Mouse (Mus musculus) kidney, postnatal 10 days (tissue): ENCODE measurements around the gene Gm10229.
"Not testable (repeated sequence)": the region's sequence is repeated elsewhere in the genome, so short reads cannot be mapped to it uniquely, and the experiment has no call there.

Experiments used
- DNase-seq: peaks from one replicate; pipeline ENCODE4 v3.0.0; 2021; ENCODE audit warnings: mixed read lengths

Gm10229 gene

DNA sequence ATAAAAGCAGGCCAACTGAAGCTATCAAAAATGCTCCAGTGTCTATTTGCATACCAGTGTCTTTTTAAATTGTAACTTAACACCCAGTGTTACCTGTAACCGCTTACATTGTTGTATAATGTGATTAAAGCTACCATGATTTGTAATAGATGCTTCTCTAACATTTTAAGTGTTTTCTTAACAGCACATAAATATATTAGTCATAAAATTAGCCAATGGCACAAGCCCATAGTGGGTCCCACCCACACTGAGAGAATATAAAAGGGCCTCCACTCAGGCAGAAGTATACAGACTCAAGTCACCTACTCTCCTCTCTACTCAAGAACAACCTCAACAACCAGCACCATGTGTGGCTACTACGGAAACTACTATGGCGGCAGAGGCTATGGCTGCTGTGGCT lies at the start of gene Gm10229:
Gm10229 (plus strand) TSS at position 301 of the 400 bp plus-strand sequence.
- DNase-seq: not testable (repeated sequence)

DNA sequence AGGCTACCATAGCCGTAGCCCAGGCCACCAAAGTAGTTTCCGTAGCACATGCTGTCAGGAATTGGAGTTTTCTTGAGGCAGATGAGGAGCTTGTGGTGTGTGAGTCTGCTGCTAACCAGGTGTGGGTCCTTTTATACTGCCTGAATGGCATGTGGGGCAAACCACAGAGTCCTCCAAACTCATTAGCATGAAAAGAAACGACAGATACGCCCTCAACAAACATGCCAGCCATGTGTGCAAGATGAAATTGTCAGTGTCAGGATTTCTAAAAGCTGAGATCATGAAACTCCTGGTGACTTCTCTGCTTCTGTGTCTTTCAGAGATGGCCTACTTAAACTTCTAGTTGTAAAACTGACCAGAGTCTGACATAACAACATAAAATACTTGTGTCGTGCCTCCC lies 4.4 kb upstream of the Gm10229 start, which contains the start of gene Krtap22-2:
Krtap22-2 (minus strand) TSS at position 101 of the 400 bp plus-strand sequence.
- no peak for DNase-seq

GRCm38 (mm10) chr16:89013973-89014372 lies 1.1 kb upstream of the Gm10229 start:
- DNase-seq: no peak

DNA sequence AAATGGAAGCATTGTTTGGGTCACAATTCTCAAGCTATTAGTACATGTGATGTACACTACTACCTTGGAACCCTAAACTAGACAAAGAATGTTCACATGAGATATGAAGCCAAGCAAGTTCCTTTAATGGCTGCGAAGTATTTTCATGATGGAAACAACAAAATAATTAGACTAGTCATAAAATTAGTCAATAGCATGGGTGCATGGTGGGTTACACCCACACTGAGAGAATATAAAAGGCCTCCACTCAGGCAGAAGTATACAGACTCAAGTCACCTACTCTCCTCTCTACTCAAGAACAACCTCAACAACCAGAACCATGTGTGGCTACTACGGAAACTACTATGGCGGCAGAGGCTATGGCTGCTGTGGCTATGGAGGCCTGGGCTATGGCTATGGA lies 16.3 kb downstream of the Gm10229 start, which contains the start of gene Krtap6-1:
Krtap6-1 (plus strand) TSS at position 301 of the 400 bp plus-strand sequence.
- DNase-seq: not testable (repeated sequence)

GRCm38 (mm10) chr16:89041372-89041771 lies 26.3 kb downstream of the Gm10229 start, which contains the start of gene Gm10228:
TSS of gene Gm10228 (minus strand) at chr16:89041472.
- DNase-seq: not testable (repeated sequence)

DNA sequence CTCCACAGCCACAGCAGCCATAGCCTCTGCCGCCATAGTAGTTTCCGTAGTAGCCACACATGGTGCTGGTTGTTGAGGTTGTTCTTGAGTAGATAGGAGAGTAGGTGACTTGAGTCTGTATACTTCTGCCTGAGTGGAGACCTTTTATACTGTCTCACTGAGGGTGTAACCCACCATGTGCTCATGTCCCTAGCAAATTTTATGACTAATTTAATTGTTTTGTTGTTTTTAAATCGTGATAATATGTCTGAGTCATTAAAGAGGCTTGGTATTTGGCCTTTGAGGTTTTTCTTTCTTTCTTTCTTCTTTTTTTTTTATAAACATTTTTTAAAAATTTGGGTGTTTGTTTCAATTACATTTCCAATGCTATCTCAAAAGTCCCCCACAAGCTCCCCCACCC lies 32.7 kb downstream of the Gm10229 start, which contains the start of gene Krtap6-5:
Krtap6-5 (minus strand) TSS at position 101 of the 400 bp plus-strand sequence.
- no peak for DNase-seq

DNA sequence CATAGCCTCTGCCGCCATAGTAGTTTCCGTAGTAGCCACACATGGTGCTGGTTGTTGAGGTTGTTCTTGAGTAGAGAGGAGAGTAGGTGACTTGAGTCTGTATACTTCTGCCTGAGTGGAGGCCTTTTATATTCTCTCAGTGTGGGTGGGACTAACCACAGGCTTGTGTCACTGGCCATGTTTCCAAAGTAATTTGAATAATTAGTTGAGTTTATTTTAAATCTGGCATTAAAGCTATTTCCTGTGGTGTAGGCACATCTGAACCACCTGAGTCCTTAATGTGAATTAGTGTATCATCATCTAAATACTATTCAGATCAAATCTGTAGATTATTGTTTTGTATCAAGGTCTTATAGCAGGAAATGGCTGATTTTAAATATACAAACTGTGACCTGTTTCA lies 48.8 kb downstream of the Gm10229 start, which contains the start of gene 1110025L11Rik:
1110025L11Rik (minus strand) TSS at position 101 of the 400 bp plus-strand sequence.
- DNase-seq: not testable (repeated sequence)
